In the genomic region with DNA sequence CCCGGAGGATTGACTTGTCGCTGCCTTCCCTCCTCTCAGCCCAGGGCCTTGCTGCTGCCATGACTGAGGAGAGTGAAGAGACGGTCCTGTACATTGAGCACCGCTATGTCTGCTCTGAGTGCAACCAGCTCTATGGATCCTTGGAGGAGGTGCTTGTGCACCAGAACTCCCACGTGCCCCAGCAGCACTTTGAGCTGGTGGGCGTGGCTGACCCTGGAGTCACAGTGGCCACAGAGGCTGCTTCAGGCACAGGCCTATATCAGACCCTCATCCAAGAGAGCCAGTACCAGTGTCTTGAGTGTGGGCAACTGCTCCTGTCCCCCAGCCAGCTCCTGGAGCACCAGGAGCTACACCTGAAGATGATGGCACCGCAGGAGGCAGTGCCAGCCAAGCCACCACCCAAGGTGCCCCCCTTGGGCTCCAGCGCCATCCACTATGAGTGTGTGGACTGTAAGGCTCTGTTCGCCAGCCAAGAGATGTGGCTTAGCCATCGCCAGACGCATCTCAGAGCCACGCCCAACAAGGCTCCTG, we compare ENCODE assay signal across 13 mouse cellular contexts. TPM values are rescaled to one million over a fixed set of nuclear protein-coding genes. Genes with fewer than 3 reads are reported as not detected.
A peak's percentile ranks its signal among the peaks of the same experiment; 100 is the strongest.
DNase-seq lines count a peak whose midpoint lies in the region; ATAC-seq and TF ChIP-seq lines count a peak whose summit lies in the region.
"Had no signal": no experiment of that assay in that cellular context is flagged by ENCODE, and none has a peak within 500 bp of the region (broad histone marks: within the 10 kb centered on the region; RNA-seq: fewer than 3 reads in every experiment).

No protein-coding gene starts in this region.

- WGBS in limb, embryonic 12.5 days = 85% methylated on average over 12 of the region's 12 CpGs
- 88% methylated on average over 12 of the region's 12 CpGs for whole genome bisulfite sequencing in limb, embryonic 10.5 days
- 70% methylated on average over 12 of the region's 12 CpGs for WGBS in liver, embryonic 14.5 days (ENCODE audit: insufficient replicate concordance)
- 77% methylated on average over 12 of the region's 12 CpGs for WGBS in forebrain, embryonic 13.5 days
- WGBS in forebrain, embryonic 11.5 days = 85% methylated on average over 12 of the region's 12 CpGs

- H3K4me3 ChIP-seq in limb, embryonic 12.5 days (replicated peaks) = 0 out of 2 replicates have a peak overlapping the region, but pooled peaks have one; percentile 9
- no peak overlapping the region for H3K4me3 ChIP-seq in limb, embryonic 10.5 days
- H3K4me3 ChIP-seq in liver, embryonic 14.5 days (ENCODE audit: insufficient read depth in 1 of 2, low read depth in 2 of 2, low read length in 2 of 2) = no peak overlapping the region
- H3K4me3 ChIP-seq in forebrain, embryonic 13.5 days = no peak overlapping the region
- H3K4me3 ChIP-seq in forebrain, embryonic 11.5 days (ENCODE audit: low read depth, low read length) = no peak overlapping the region
- H3K4me3 ChIP-seq: midbrain, embryonic 12.5 days had no signal

- DNase-seq in cerebellum, adult 9-11 months = peak; percentile 56
- DNase-seq in cerebellum, adult 9-10 months = no peak
- no peak for DNase-seq in limb, embryonic 10.5 days (ENCODE audit: low spot score)
- DNase-seq in kidney, adult 9 months = peak; percentile 54
- no peak for DNase-seq in liver, embryonic 14.5 days (ENCODE audit: low read depth in 3 of 3, low spot score in 3 of 3)
- DNase-seq in forebrain, embryonic 11.5 days (ENCODE audit: low spot score) = no peak
- DNase-seq: forebrain, postnatal 0 days; gastrocnemius, postnatal 25 days; right cerebral cortex, postnatal 25 days had no signal

- no peaks in the 10 kb centered on the region for H3K9me3 ChIP-seq in limb, embryonic 12.5 days
- no peaks in the 10 kb centered on the region for H3K9me3 ChIP-seq in limb, embryonic 10.5 days (replicated peaks)
- H3K9me3 ChIP-seq in liver, embryonic 14.5 days (ENCODE audit: control insufficient read depth, low read length) = no peaks in the 10 kb centered on the region
- no peaks in the 10 kb centered on the region for H3K9me3 ChIP-seq in forebrain, embryonic 13.5 days (replicated peaks)
- H3K9me3 ChIP-seq in forebrain, embryonic 11.5 days (ENCODE audit: control insufficient read depth, low read length) = no peaks in the 10 kb centered on the region
- H3K9me3 ChIP-seq: midbrain, embryonic 12.5 days had no signal

- H3K4me2 ChIP-seq in limb, embryonic 12.5 days = no peak overlapping the region
- peak overlapping the region; percentile 98; the same call in 1 of the 2 replicates for H3K4me2 ChIP-seq in liver, embryonic 14.5 days (ENCODE audit: low read depth)
- no peak overlapping the region for H3K4me2 ChIP-seq in forebrain, embryonic 13.5 days
- H3K4me2 ChIP-seq in forebrain, embryonic 11.5 days (ENCODE audit: low read depth, low read length, severe bottlenecking) = no peak overlapping the region

- H3K9ac ChIP-seq in limb, embryonic 12.5 days (replicated peaks) = no peak overlapping the region
- H3K9ac ChIP-seq in liver, embryonic 14.5 days (replicated peaks) = no peak overlapping the region
- no peak overlapping the region for H3K9ac ChIP-seq in forebrain, embryonic 13.5 days
- no peak overlapping the region for H3K9ac ChIP-seq in forebrain, embryonic 11.5 days (ENCODE audit: low read length)
- H3K9ac ChIP-seq: forebrain, postnatal 0 days had no signal

- no peak for ATAC-seq in limb, embryonic 12.5 days (ENCODE audit: insufficient number of reproducible peaks, insufficient read depth, low FRiP score, low TSS enrichment, low read depth)
- no peak for ATAC-seq in liver, embryonic 14.5 days (ENCODE audit: insufficient read depth)
- ATAC-seq in forebrain, embryonic 13.5 days = no peak
- no peak for ATAC-seq in forebrain, embryonic 11.5 days (replicated peaks; ENCODE audit: low FRiP score)
- ATAC-seq: forebrain, postnatal 0 days; hindbrain, embryonic 16.5 days had no signal

- no peaks in the 10 kb centered on the region for H3K27me3 ChIP-seq in limb, embryonic 12.5 days
- no peaks in the 10 kb centered on the region for H3K27me3 ChIP-seq in limb, embryonic 10.5 days (ENCODE audit: low read depth, poor library complexity, severe bottlenecking)
- H3K27me3 ChIP-seq in liver, embryonic 14.5 days (ENCODE audit: control insufficient read depth, insufficient read depth, low read length) = no peaks in the 10 kb centered on the region
- no peaks in the 10 kb centered on the region for H3K27me3 ChIP-seq in forebrain, embryonic 13.5 days
- H3K27me3 ChIP-seq in forebrain, embryonic 11.5 days (ENCODE audit: control insufficient read depth, insufficient read depth, low read length) = no peaks in the 10 kb centered on the region
- H3K27me3 ChIP-seq: midbrain, embryonic 12.5 days had no signal

- peaks cover 23% of the 10 kb centered on the region for H3K4me1 ChIP-seq in limb, embryonic 12.5 days (replicated peaks)
- H3K4me1 ChIP-seq in limb, embryonic 10.5 days = peaks cover 28% of the 10 kb centered on the region
- H3K4me1 ChIP-seq in liver, embryonic 14.5 days (replicated peaks; ENCODE audit: control insufficient read depth in 2 of 2, insufficient read depth in 2 of 2, low read length in 1 of 2) = peaks cover 16 to 22% of the 10 kb centered on the region in 2 experiments
- H3K4me1 ChIP-seq in forebrain, embryonic 13.5 days = peaks cover 34% of the 10 kb centered on the region
- H3K4me1 ChIP-seq in forebrain, embryonic 11.5 days (replicated peaks; ENCODE audit: control insufficient read depth, insufficient read depth, low read length) = peaks cover 12% of the 10 kb centered on the region

- no peak for TF ChIP-seq CTCF in liver, embryonic 14.5 days (IDR thresholded peaks at IDR 0.05; ENCODE audit: low read depth)

- no peak for TF ChIP-seq EP300 in liver, embryonic 14.5 days (IDR thresholded peaks at IDR 0.05; ENCODE audit: low read depth)

- H3K36me3 ChIP-seq in limb, embryonic 12.5 days = peaks cover 58% of the 10 kb centered on the region
- H3K36me3 ChIP-seq in limb, embryonic 10.5 days = peaks cover 58% of the 10 kb centered on the region
- H3K36me3 ChIP-seq in liver, embryonic 14.5 days (replicated peaks; ENCODE audit: control insufficient read depth, insufficient read depth, low read depth) = peaks cover 46% of the 10 kb centered on the region
- H3K36me3 ChIP-seq in forebrain, embryonic 13.5 days (ENCODE audit: poor library complexity, severe bottlenecking) = peaks cover 54% of the 10 kb centered on the region
- H3K36me3 ChIP-seq in forebrain, embryonic 11.5 days (ENCODE audit: control insufficient read depth, insufficient read depth, low read length) = peaks cover 22% of the 10 kb centered on the region

- no peak overlapping the region for H3K27ac ChIP-seq in limb, embryonic 12.5 days
- no peak overlapping the region for H3K27ac ChIP-seq in limb, embryonic 10.5 days
- no peak overlapping the region for H3K27ac ChIP-seq in liver, embryonic 14.5 days
- H3K27ac ChIP-seq in forebrain, embryonic 13.5 days = no peak overlapping the region
- no peak overlapping the region for H3K27ac ChIP-seq in forebrain, embryonic 11.5 days (ENCODE audit: low read depth, low read length)
- H3K27ac ChIP-seq: midbrain, embryonic 12.5 days had no signal

RNA-seq across cellular contexts. Expression of gene Zfp574, which starts 7.2 kb away (rescaled TPM):
- 39.5 and 40.9 TPM in 2 replicates for polyA plus RNA-seq in limb, embryonic 12.5 days (2016; fragmentation: Nextera tagmentation; extraction: Ambion mirVana)
- polyA plus RNA-seq in limb, embryonic 10.5 days (2016; fragmentation: Nextera tagmentation; extraction: Ambion mirVana) = 44.1 and 48.3 TPM in 2 replicates
- 6.3 and 6.9 TPM in 2 replicates for polyA plus RNA-seq in liver, embryonic 14.5 days (2012; rRNA removed)
- 6.6 and 7.3 TPM in 2 replicates for polyA plus RNA-seq in liver, embryonic 14.5 days (2014; fragmentation: Nextera tagmentation; extraction: Ambion mirVana)
- polyA plus RNA-seq in forebrain, embryonic 13.5 days (2015; fragmentation: Nextera tagmentation; extraction: Ambion mirVana) = 33.5 and 38.1 TPM in 2 replicates
- polyA plus RNA-seq in forebrain, embryonic 11.5 days (2014; fragmentation: Nextera tagmentation; extraction: Ambion mirVana) = 34.3 and 38.3 TPM in 2 replicates

RNA-seq across cellular contexts. Expression of gene Grik5, which starts 7.4 kb away (rescaled TPM):
- 12.4 and 15.0 TPM in 2 replicates for polyA plus RNA-seq in limb, embryonic 12.5 days (2016; fragmentation: Nextera tagmentation; extraction: Ambion mirVana)
- polyA plus RNA-seq in limb, embryonic 10.5 days (2016; fragmentation: Nextera tagmentation; extraction: Ambion mirVana) = 5.4 and 8.7 TPM in 2 replicates
- polyA plus RNA-seq in liver, embryonic 14.5 days (2012; rRNA removed) = 4.9 and 6.1 TPM in 2 replicates
- polyA plus RNA-seq in liver, embryonic 14.5 days (2014; fragmentation: Nextera tagmentation; extraction: Ambion mirVana) = 0.37 and 0.54 TPM in 2 replicates
- 12.8 and 14.7 TPM in 2 replicates for polyA plus RNA-seq in forebrain, embryonic 13.5 days (2015; fragmentation: Nextera tagmentation; extraction: Ambion mirVana)
- 13.6 and 14.0 TPM in 2 replicates for polyA plus RNA-seq in forebrain, embryonic 11.5 days (2014; fragmentation: Nextera tagmentation; extraction: Ambion mirVana)

Comparison
In these comparisons a context has a peak if more than half of its experiments do, and no peak if none do; other contexts are left out.
1. DNase-seq: peak in cerebellum, adult 9-11 months (single experiment) and kidney, adult 9 months (single experiment); none in cerebellum, adult 9-10 months (single experiment), limb, embryonic 10.5 days (single experiment), liver, embryonic 14.5 days (0 of 3) and forebrain, embryonic 11.5 days (single experiment).